Mouse (Mus musculus) CD4-positive, CD25-positive, alpha-beta regulatory T cell, adult 4 months (primary cell): ENCODE results near the gene Krba1. TPM values are rescaled to one million over a fixed set of nuclear protein-coding genes. Genes with fewer than 3 reads are reported as not detected.

Source experiments
- ATAC-seq: one replicate; pipeline ENCODE4 v1.8.0; 2017
- polyA plus RNA-seq, 2 experiments: library from polyadenylated mRNA; unstranded; fragments of 100-300 nt; shearing (Covaris generic); gene quantifications; one replicate each; pipeline ENCODE4 v1.2.1; 2017

Gene Krba1
- polyA plus RNA-seq, 2 experiments from 2014 or later, result 11.9 to 22.8 TPM

DNA sequence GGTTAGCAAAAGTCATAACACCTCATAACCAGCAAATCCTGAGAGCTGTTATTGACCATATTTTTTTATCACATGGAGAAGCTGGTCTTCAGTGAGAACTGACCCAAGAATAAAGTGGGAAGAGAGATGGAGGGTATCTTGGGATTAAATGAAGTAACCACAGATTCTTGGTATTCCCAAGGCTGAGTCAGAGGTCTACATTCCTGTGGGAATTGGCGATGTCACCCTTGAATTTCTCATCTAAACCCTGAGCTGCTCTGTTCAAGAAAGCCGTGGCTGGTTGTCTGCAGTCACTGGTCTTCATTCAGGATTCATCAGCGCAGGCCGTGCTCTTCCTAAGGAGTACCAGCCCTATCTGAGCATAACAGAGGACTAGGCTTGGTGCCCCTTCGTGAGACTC, 31.6 kb downstream of the Krba1 start:
- ATAC-seq, result no peak

DNA sequence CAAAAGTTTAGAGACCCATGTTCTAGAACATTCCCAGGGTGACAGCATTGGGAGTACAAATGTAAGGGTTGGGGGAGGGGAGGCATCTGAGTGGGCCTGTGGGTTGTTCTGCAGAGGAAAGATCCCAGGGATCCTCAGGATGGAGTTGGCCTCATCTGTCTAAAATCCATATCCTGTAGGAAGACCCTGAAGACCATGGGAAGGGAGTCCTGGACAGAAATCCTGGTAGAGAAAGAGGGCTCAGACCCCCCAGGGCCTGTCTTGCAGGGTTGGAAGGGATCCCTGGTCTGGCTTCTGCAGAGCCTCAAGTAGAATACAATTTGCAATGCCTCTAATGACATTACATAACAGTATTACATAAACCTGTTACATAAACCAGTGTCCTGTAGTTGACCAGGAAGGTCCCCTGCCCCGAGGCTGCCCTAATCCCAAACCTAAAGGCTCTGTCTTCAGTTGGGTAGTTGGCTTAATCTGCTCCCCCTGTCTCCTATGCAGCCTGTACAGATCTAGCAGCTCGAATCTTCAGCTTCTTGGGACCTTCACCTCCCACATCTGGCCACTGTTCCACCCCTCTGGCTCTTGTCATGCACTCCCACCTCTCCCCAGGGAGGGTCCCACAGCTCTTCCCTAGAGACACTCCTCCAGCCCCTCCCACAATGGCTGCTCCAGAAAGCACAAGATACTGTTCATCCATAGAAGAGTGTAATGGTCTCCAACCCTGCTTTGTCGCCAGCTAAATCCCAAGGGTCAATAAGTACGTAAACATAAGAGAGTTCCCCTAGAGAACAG, 33.6 kb downstream of the Krba1 start:
- ATAC-seq, result no peak

DNA sequence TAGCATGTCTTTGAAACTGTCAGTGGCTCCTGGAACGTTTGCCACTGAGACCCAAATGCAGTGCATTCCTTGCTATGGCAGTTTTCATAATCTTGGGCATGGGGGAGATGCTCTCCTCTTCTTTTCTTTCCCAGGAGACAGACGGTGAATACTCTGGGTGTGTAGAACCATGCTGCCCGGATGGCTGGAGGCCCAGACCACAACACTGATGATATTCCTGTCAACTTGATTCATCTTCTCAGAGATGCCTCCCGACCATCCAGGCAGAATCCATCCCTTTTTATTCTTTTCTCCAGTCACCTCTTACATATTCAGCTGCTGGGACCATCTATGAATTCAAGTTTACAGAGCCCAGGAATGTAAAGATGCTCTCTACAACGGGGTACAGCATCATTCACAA, 35.4 kb downstream of the Krba1 start:
- ATAC-seq, result no peak

DNA sequence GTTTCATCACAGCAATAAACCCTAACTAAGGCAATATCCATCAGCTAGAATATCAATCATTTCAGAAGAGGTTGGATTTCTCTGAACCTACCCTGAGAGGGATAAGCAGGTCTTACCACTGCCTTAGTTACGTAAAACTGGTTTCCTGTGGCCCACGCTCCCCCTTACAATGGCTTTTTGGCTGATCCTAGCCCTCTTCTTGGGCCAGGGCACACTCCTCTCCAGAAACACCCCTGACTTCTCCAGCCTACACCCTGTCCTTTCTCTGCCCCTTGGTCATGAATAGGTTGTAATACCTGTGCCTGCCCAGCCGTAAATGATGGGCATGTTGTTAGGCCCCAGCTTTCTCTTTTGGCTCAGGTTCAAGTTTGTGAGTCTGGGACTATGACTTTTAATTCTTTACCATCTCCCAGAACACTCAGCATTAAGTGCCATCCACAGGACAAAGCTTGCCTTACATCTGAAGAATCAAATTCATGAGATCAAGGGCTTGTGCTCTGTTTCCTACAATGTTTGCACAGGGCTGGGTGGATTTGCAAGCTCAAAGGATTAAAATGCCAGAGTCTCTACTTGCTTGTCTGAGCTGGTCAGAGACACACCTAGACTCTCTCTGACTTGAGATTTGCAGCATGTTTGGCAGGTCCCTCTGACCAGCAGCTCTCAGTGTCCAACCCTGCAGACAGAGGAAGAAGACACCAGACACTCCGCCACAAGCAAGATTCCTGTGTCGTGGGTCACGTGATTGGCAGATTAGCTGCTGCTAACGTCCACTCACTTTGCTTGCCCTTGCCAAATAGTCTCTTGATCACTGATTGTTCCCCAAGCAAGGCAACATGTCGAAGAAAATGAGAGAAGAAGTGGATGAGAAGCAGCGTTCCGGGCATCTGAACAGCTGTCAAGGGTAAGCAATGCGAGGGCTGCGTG, 37.8 kb downstream of the Krba1 start:
- no peak for ATAC-seq

GRCm38 (mm10) chr6:48434651-48435050, 39.3 kb downstream of the Krba1 start:
- ATAC-seq, result no peak

- no peak for ATAC-seq
These were observed 39.7 kb downstream of the Krba1 start for GRCm38 (mm10) chr6:48435111-48435510.

DNA sequence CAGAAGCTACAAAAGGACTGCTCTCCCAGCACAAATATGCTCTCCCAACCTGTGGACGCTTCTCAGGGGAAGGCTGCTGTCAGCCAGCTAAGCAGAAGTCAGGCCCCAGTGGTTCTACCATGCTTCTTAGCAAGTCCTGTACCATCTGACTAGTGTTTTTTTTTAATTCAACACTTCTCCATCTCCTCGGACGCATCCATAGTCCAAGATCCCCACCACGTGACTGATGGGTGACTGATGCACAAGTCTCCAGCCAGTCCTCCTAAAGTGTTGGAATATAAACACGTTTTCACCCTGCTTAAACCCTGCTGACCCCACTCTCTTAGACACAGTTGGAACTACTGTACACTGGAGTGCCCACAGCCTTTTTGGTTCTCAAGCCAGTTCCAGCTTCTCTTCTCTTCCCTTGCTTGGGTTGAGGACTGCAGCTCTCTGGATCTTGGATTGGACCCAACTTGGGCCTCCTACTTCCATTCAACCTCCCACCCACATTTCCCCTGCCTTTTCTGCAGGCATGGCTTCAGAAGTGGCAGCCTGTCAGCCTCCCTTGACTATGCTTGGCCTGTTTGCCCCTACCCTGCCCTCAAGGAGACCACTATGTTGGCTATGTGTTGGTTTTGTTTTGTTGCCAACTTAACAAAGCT, 40.4 kb downstream of the Krba1 start:
- no peak for ATAC-seq

- ATAC-seq, result no peak
These were observed 42.4 kb downstream of the Krba1 start for GRCm38 (mm10) chr6:48437679-48438376.

DNA sequence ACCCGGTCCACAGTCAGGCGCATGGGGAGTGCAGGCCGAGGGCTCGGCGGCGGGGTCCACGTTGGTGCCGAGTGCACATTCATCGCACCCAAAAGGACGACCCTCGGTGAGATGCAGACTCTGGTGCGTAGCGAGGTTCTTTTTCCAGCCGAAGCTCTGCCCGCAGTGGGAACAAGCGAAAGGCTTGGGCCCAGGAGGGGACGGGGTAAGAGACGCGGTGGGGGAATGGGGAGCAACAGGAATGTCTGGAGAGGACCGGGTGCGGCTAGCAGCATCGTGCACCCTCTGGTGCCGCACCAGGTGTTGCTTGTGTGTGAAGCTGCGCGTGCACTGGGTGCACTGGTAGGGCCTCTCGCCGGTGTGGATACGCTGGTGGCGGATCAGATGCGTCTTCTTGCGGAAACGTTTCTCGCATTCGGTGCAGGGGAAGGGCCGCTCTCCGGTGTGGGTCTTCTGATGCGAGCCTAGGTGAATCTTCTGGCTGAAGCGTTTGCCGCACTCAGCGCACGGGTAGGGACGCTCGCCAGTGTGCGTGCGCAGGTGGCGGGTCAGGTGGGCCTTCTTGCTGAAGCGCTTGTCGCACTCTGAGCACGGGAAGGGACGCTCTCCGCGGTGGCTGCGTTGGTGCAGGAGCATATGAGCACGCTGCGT, 43.2 kb downstream of the Krba1 start:
- ATAC-seq, result no peak

DNA sequence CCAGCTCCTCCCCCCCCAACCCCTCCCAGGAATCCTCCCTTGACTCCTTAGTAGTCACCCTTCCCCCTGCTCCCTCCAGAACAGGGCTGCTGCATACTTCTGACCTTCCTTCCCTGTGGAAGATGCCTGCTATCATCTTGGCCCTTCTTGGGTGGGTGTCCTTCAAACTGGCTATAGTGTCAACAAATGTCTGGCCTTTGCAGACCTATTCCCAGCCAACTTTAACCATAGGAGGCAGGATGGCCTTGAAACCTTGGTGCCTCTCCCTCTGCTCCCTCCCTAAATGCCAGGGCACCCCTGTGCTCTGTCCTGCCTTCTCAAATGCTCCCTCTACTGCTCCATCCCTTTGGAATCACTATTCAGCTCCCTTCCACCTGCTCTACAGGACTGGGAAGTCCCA, 44.3 kb downstream of the Krba1 start:
- ATAC-seq, result no peak

DNA sequence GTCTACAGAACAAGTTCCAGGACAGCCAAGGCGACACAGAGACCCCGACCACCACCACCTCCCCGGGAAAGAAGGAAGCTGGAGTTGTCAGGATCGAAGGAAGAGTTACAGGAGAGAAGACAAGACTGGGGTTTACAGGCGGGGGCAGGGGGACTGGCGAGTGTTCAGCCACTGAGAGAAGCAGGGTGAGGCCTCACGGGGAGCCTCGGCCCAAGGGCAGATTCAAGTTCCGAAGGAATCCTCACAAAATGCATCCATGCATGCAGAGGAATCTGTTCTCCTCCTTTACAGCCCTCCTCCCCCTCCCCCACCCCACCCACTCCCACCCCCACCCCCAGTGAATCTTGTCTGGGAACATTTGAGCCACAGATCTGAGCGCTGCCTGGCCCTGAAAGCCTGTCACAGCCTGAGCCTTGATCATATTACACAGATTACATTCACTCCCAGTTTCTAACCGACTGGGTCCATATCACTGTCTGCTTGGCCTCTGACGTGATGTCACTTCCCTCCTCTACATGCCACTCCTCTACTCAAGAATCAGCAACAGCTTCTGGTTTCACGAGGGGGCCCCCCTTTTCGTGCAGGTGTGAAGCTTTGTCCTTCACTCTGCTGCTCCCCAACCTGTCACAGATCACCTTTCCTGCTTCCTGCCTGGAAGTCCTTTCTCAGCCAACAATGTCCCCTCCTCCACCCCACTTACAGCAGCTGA, 45.1 kb downstream of the Krba1 start:
- ATAC-seq, result no peak

- ATAC-seq, result peak; percentile 81
These were observed 48.4 kb downstream of the Krba1 start for GRCm38 (mm10) chr6:48443592-48444309.

- peak; percentile 16 for ATAC-seq
These were observed 49.2 kb downstream of the Krba1 start for GRCm38 (mm10) chr6:48444310-48445180.

GRCm38 (mm10) chr6:48445181-48446101, 50.1 kb downstream of the Krba1 start, which contains the start of gene Zfp467:
Zfp467 (minus strand) TSS chr6:48445825.
- peak; percentile 17 for ATAC-seq

DNA sequence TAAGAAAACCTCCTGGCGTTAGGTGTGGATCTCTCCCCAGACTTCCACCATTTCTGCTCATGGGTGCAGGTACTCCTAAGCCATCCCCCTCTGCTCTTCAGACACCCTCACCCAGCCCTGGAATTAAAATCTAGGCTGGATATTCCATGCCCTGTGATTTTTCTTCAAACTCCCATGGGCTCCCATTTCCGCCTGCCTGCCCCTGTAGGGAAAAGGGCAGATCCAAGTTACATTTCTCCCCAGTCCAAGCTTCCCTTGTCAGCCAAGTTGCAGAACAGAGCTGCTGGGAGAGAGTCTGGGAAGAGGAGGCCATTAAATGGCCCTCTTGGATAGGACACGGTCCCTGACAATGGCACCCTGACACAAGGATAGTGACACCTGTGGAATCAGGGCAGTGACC, 50.9 kb downstream of the Krba1 start:
- no peak for ATAC-seq

GRCm38 (mm10) chr6:48446896-48447295, 51.5 kb downstream of the Krba1 start:
- no peak for ATAC-seq

- ATAC-seq, result no peak
These were observed 52.5 kb downstream of the Krba1 start, which contains the start of gene Sspo for GRCm38 (mm10) chr6:48447929-48448328. Sspo (plus strand) TSS chr6:48448229.

- ATAC-seq, result no peak
These were observed 53.1 kb downstream of the Krba1 start for GRCm38 (mm10) chr6:48448527-48448926.
